Comparison of ENCODE assay signal across 31 mouse cellular contexts in genomic region chr14:34497346-34497745, GRCm38 (mm10). TPM values are rescaled to one million over a fixed set of nuclear protein-coding genes. Genes with fewer than 3 reads are reported as not detected.
DNase-seq lines count a peak whose midpoint lies in the region; ATAC-seq and TF ChIP-seq lines count a peak whose summit lies in the region.
"Had no signal": no experiment of that assay in that cellular context is flagged by ENCODE, and none has a peak within 500 bp of the region (broad histone marks: within the 10 kb centered on the region; RNA-seq: fewer than 3 reads in every experiment).

No protein-coding gene starts in this region.

- no peak for ATAC-seq in kidney, embryonic 16.5 days (ENCODE audit: low FRiP score, low TSS enrichment)
- no peak for ATAC-seq in forebrain, embryonic 11.5 days (replicated peaks; ENCODE audit: low FRiP score)
- ATAC-seq: activated CD4-positive, CD25-positive, alpha-beta regulatory T cell, adult 4 months; forebrain, embryonic 14.5 days; forebrain, postnatal 0 days; hindbrain, embryonic 16.5 days; intestine, embryonic 15.5 days had no signal

- no peaks in the 10 kb centered on the region for H3K9me3 ChIP-seq in kidney, embryonic 16.5 days (ENCODE audit: low read length)
- no peaks in the 10 kb centered on the region for H3K9me3 ChIP-seq in forebrain, embryonic 11.5 days (ENCODE audit: control insufficient read depth, low read length)
- H3K9me3 ChIP-seq: forebrain, embryonic 10.5 days; heart, embryonic 10.5 days; heart, embryonic 13.5 days; hindbrain, embryonic 10.5 days; hindbrain, embryonic 13.5 days; intestine, embryonic 15.5 days had no signal

- no peak overlapping the region for H3K4me3 ChIP-seq in kidney, adult 2 months (ENCODE audit: insufficient read depth, low read depth, low read length)
- H3K4me3 ChIP-seq in kidney, embryonic 16.5 days (ENCODE audit: low read length), result no peak overlapping the region
- no peak overlapping the region for H3K4me3 ChIP-seq in forebrain, embryonic 11.5 days (ENCODE audit: low read depth, low read length)
- H3K4me3 ChIP-seq: forebrain, embryonic 10.5 days; heart, adult 2 months; heart, embryonic 10.5 days; heart, embryonic 13.5 days; hindbrain, embryonic 10.5 days; hindbrain, embryonic 13.5 days; intestine, embryonic 15.5 days had no signal

- no peaks in the 10 kb centered on the region for H3K27me3 ChIP-seq in kidney, adult 2 months (replicated peaks; ENCODE audit: control insufficient read depth, insufficient read depth, low read length)
- no peaks in the 10 kb centered on the region for H3K27me3 ChIP-seq in kidney, embryonic 16.5 days (ENCODE audit: insufficient read depth, low read length)
- no peaks in the 10 kb centered on the region for H3K27me3 ChIP-seq in forebrain, embryonic 11.5 days (ENCODE audit: control insufficient read depth, insufficient read depth, low read length)
- H3K27me3 ChIP-seq: heart, embryonic 13.5 days; hindbrain, embryonic 13.5 days; intestine, embryonic 15.5 days had no signal

- H3K27ac ChIP-seq in kidney, adult 2 months (ENCODE audit: insufficient read depth, low read depth, low read length), result peak overlapping the region; percentile 22; the same call in 1 of the 2 replicates
- no peak overlapping the region for H3K27ac ChIP-seq in kidney, embryonic 16.5 days (ENCODE audit: low read length)
- no peak overlapping the region for H3K27ac ChIP-seq in forebrain, embryonic 11.5 days (ENCODE audit: low read depth, low read length)
- H3K27ac ChIP-seq: forebrain, embryonic 10.5 days; heart, adult 2 months; heart, embryonic 10.5 days; heart, embryonic 13.5 days; hindbrain, embryonic 10.5 days; hindbrain, embryonic 13.5 days; intestine, embryonic 15.5 days had no signal

- 19% methylated on average over 3 of the region's 3 CpGs for WGBS in kidney, adult 2 months
- 51% methylated on average over 3 of the region's 3 CpGs for WGBS in kidney, embryonic 16.5 days
- WGBS in forebrain, embryonic 11.5 days, result 85% methylated on average over 3 of the region's 3 CpGs

- no peaks in the 10 kb centered on the region for H3K36me3 ChIP-seq in kidney, adult 2 months (ENCODE audit: control insufficient read depth, insufficient read depth, low read length)
- no peaks in the 10 kb centered on the region for H3K36me3 ChIP-seq in kidney, embryonic 16.5 days (ENCODE audit: insufficient read depth, low read length)
- H3K36me3 ChIP-seq in forebrain, embryonic 11.5 days (ENCODE audit: control insufficient read depth, insufficient read depth, low read length), result no peaks in the 10 kb centered on the region
- H3K36me3 ChIP-seq: heart, embryonic 10.5 days; heart, embryonic 13.5 days; hindbrain, embryonic 10.5 days; hindbrain, embryonic 13.5 days; intestine, embryonic 15.5 days had no signal

- H3K4me2 ChIP-seq in kidney, embryonic 16.5 days (replicated peaks; ENCODE audit: low read depth, low read length), result no peak overlapping the region
- H3K4me2 ChIP-seq in forebrain, embryonic 11.5 days (ENCODE audit: low read depth, low read length, severe bottlenecking), result no peak overlapping the region
- H3K4me2 ChIP-seq: heart, embryonic 13.5 days; hindbrain, embryonic 13.5 days; intestine, embryonic 15.5 days had no signal

- TF ChIP-seq POLR2A in kidney, adult 2 months (IDR thresholded peaks at IDR 0.05; ENCODE audit: low read depth, low read length), result no peak

- DNase-seq in adrenal gland, adult (ENCODE audit: inconsistent age in 2 of 2, low spot score in 1 of 2), result peak; percentile 37 to 77
- no peak for DNase-seq in adrenal gland, postnatal 4 days (ENCODE audit: low spot score in 2 of 2)
- peak; percentile 46 for DNase-seq in adrenal gland, postnatal 14 days
- DNase-seq in adrenal gland, postnatal 10 days, result no peak
- no peak for DNase-seq in kidney, adult 2 months
- DNase-seq in forebrain, embryonic 11.5 days (ENCODE audit: low spot score), result no peak
- DNase-seq: cerebellum, adult 18-20 months; cerebellum, adult 9-10 months; cerebellum, postnatal 14 days; forebrain, postnatal 0 days; gastrocnemius, postnatal 25 days; heart, adult 2 months; kidney, adult 11 months had no signal

- TF ChIP-seq CTCF in kidney, adult 2 months (conservative IDR thresholded peaks at IDR 0.05; ENCODE audit: insufficient read depth, insufficient read length, low read depth, low read length), result no peak

- no peak overlapping the region for H3K9ac ChIP-seq in kidney, embryonic 16.5 days (replicated peaks; ENCODE audit: low read length)
- H3K9ac ChIP-seq in forebrain, embryonic 11.5 days (ENCODE audit: low read length), result no peak overlapping the region
- H3K9ac ChIP-seq: forebrain, postnatal 0 days; heart, embryonic 13.5 days; hindbrain, embryonic 13.5 days; intestine, embryonic 15.5 days had no signal

- H3K4me1 ChIP-seq in kidney, adult 2 months (ENCODE audit: control insufficient read depth, insufficient read depth, low read length), result peaks cover 16% of the 10 kb centered on the region; the same call in 1 of the 2 replicates
- H3K4me1 ChIP-seq in kidney, embryonic 16.5 days (ENCODE audit: insufficient read depth, low read length), result peaks cover 33% of the 10 kb centered on the region
- H3K4me1 ChIP-seq in forebrain, embryonic 11.5 days (replicated peaks; ENCODE audit: control insufficient read depth, insufficient read depth, low read length), result 0 out of 2 replicates have a peak, but pooled peaks cover 6% of the 10 kb centered on the region

RNA-seq across cellular contexts. Expression of gene Bmpr1a, which starts 5.8 kb away (rescaled TPM):
- total RNA-seq in adrenal gland, postnatal 4 days (2021), result 10 to 100 TPM; 79.7 to 81.9 TPM
- total RNA-seq in adrenal gland, postnatal 14 days (2021), result 53.5 and 53.7 TPM in 2 replicates
- total RNA-seq in adrenal gland, postnatal 10 days (2021), result 10 to 100 TPM; 50.2 to 55.3 TPM
- polyA plus RNA-seq in kidney, adult 2 months (2012; rRNA removed), result 11.0 and 11.4 TPM in 2 replicates
- polyA plus RNA-seq in kidney, embryonic 16.5 days (2015; fragmentation: Nextera tagmentation; extraction: Ambion mirVana), result 24.9 and 38.5 TPM in 2 replicates
- 56.0 and 60.4 TPM in 2 replicates for polyA plus RNA-seq in forebrain, embryonic 11.5 days (2014; fragmentation: Nextera tagmentation; extraction: Ambion mirVana)

RNA-seq across cellular contexts. Expression of gene 9230112D13Rik, which starts 25.3 kb away (rescaled TPM):
- not detected for total RNA-seq in adrenal gland, postnatal 4 days (2021)
- total RNA-seq in adrenal gland, postnatal 14 days (2021), result not detected in 2 replicates
- not detected for total RNA-seq in adrenal gland, postnatal 10 days (2021)
- polyA plus RNA-seq in kidney, adult 2 months (2012; rRNA removed), result not detected in 2 replicates
- not detected in 2 replicates for polyA plus RNA-seq in kidney, embryonic 16.5 days (2015; fragmentation: Nextera tagmentation; extraction: Ambion mirVana)
- not detected in 2 replicates for polyA plus RNA-seq in forebrain, embryonic 11.5 days (2014; fragmentation: Nextera tagmentation; extraction: Ambion mirVana)
- total RNA-seq: ES-E14; forebrain, postnatal 0 days; gastrocnemius, adult 8-10 months; gastrocnemius, postnatal 25 days; granulocyte monocyte progenitor cell, adult 5-6 weeks; heart, adult 2 months; heart, postnatal 25 days had no signal
- polyA plus RNA-seq: activated CD4-positive, CD25-positive, alpha-beta regulatory T cell, adult 4 months; embryonic facial prominence, embryonic 11.5 days; embryonic facial prominence, embryonic 14.5 days; forebrain, embryonic 10.5 days; forebrain, embryonic 14.5 days; forebrain, postnatal 0 days; frontal cortex, adult 2 months; heart, adult 2 months; heart, embryonic 10.5 days; heart, embryonic 13.5 days; heart, postnatal 0 days; hindbrain, embryonic 10.5 days; hindbrain, embryonic 13.5 days; hindbrain, embryonic 16.5 days; intestine, embryonic 15.5 days had no signal

Comparison
In these comparisons a context has a peak if more than half of its experiments do, and no peak if none do; other contexts are left out.
1. DNase-seq: peak in adrenal gland, adult (2 of 2) and adrenal gland, postnatal 14 days (single experiment); none in adrenal gland, postnatal 4 days (0 of 2), adrenal gland, postnatal 10 days (single experiment), kidney, adult 2 months (single experiment) and forebrain, embryonic 11.5 days (single experiment).